Mouse (Mus musculus) MEL (cell line): ENCODE data around the gene Slc30a9. TPM values are rescaled to one million over a fixed set of nuclear protein-coding genes. Genes with fewer than 3 reads are reported as not detected.

Source experiments
- DNase-seq: peaks from one replicate; pipeline ENCODE4 v3.0.0; 2011; ENCODE audit warnings: low read depth, low spot score
- H3K27ac ChIP-seq: 2 replicates; pipeline ENCODE4 v1.5.1; 2012; ENCODE audit warnings: low read depth, mild to moderate bottlenecking, control low read depth, low read length, moderate library complexity; ENCODE audit not compliant: control insufficient read depth
- H3K27me3 ChIP-seq, 2 experiments: fragments of 150-350 bp in 1 of 2; sonication (generic) in 1 of 2; 2 replicates each; pipeline ENCODE4 v1.6.1; 2012; ENCODE audit warnings: low read length in 2 of 2, mild to moderate bottlenecking in 2 of 2, improper control_type of control experiment in 1 of 2, moderate library complexity in 1 of 2; ENCODE audit not compliant: insufficient read depth in 2 of 2, control insufficient read depth in 1 of 2
- H3K36me3 ChIP-seq, 2 experiments: 2 replicates each; pipeline ENCODE4 v1.6.1; 2012 to 2014; ENCODE audit warnings: low read length in 2 of 2, improper control_type of control experiment in 1 of 2, inconsistent platforms in 1 of 2, mild to moderate bottlenecking in 1 of 2; ENCODE audit not compliant: insufficient read depth in 2 of 2, control insufficient read depth in 1 of 2
- H3K4me1 ChIP-seq, 2 experiments: fragments of 150-350 bp in 1 of 2; sonication (generic) in 1 of 2; 2 replicates each; pipeline ENCODE4 v1.6.1; 2012; ENCODE audit warnings: low read length in 2 of 2, improper control_type of control experiment in 1 of 2, mild to moderate bottlenecking in 1 of 2; ENCODE audit not compliant: insufficient read depth in 2 of 2, control insufficient read depth in 1 of 2
- H3K4me3 ChIP-seq, 2 experiments: fragments of 150-350 bp in 1 of 2; sonication (generic) in 1 of 2; 2 replicates each; pipeline ENCODE4 v1.5.1; 2012; ENCODE audit warnings: low read depth in 2 of 2, low read length in 2 of 2, mild to moderate bottlenecking in 2 of 2, moderate library complexity in 2 of 2, control low read depth in 1 of 2, improper control_type of control experiment in 1 of 2; ENCODE audit not compliant: control insufficient read depth in 1 of 2, insufficient read depth in 1 of 2
- H3K79me2 ChIP-seq: 2 replicates; pipeline ENCODE4 v1.6.1; 2012; ENCODE audit warnings: mild to moderate bottlenecking, low read length, moderate library complexity; ENCODE audit not compliant: control insufficient read depth, poor library complexity, insufficient read depth
- H3K9ac ChIP-seq: 2 replicates; pipeline ENCODE4 v1.6.1; 2012; ENCODE audit warnings: low read depth, mild to moderate bottlenecking, control low read depth, low read length, moderate library complexity; ENCODE audit not compliant: control insufficient read depth, poor library complexity, severe bottlenecking
- H3K9me3 ChIP-seq: fragments of 150-350 bp; sonication (generic); replicated peaks from 2 replicates; pipeline ENCODE4 v1.6.1; 2012; ENCODE audit warnings: mild to moderate bottlenecking, low read length, improper control_type of control experiment, moderate library complexity; ENCODE audit not compliant: insufficient read depth
- BHLHE40 ChIP-seq: IDR thresholded peaks from 2 replicates; pipeline ENCODE4 v1.6.1; 2012; ENCODE audit warnings: low read depth, mild to moderate bottlenecking, inconsistent platforms, low read length, improper control_type of control experiment, borderline replicate concordance
- CHD1 ChIP-seq: IDR thresholded peaks from 2 replicates; pipeline ENCODE4 v1.6.1; 2012; ENCODE audit warnings: low read depth, mild to moderate bottlenecking, inconsistent platforms, low read length, improper control_type of control experiment
- CTCF ChIP-seq, 3 experiments: IDR thresholded peaks in 2 of 3; conservative IDR thresholded peaks in 1 of 3; 2 replicates each; pipeline ENCODE4 v1.5.1; 2011 to 2012; ENCODE audit warnings: low read length in 3 of 3, low read depth in 2 of 3, mild to moderate bottlenecking in 2 of 3, improper control_type of control experiment in 1 of 3, inconsistent platforms in 1 of 3, mixed read lengths in 1 of 3, moderate library complexity in 1 of 3; ENCODE audit not compliant: control insufficient read depth in 1 of 3, insufficient read depth in 1 of 3, poor library complexity in 1 of 3, severe bottlenecking in 1 of 3
- E2F4 ChIP-seq: IDR thresholded peaks from 2 replicates; pipeline ENCODE4 v1.6.1; 2011; ENCODE audit warnings: low read depth, low read length, improper control_type of control experiment, borderline replicate concordance
- ELF1 ChIP-seq: IDR thresholded peaks from 2 replicates; pipeline ENCODE4 v1.6.1; 2014; ENCODE audit warnings: low read depth, mild to moderate bottlenecking, inconsistent platforms, low read length, improper control_type of control experiment, moderate library complexity
- GATA1 ChIP-seq: IDR thresholded peaks from 2 replicates; pipeline ENCODE4 v1.6.1; 2011; ENCODE audit warnings: low read depth, low read length, improper control_type of control experiment
- KAT2A ChIP-seq: conservative IDR thresholded peaks from 2 replicates; pipeline ENCODE4 v1.6.1; 2012; ENCODE audit warnings: low read depth, low read length, improper control_type of control experiment, inconsistent platforms
- MAFK ChIP-seq: IDR thresholded peaks from 2 replicates; pipeline ENCODE4 v1.6.1; 2011; ENCODE audit warnings: low read depth, mild to moderate bottlenecking, low read length, improper control_type of control experiment, borderline replicate concordance
- MAZ ChIP-seq: IDR thresholded peaks from 2 replicates; pipeline ENCODE4 v1.6.1; 2012; ENCODE audit warnings: low read depth, mild to moderate bottlenecking, inconsistent platforms, low read length, improper control_type of control experiment
- MEF2A ChIP-seq: IDR thresholded peaks from 2 replicates; pipeline ENCODE4 v1.6.1; 2014; ENCODE audit warnings: low read depth, mild to moderate bottlenecking, inconsistent platforms, low read length, improper control_type of control experiment; ENCODE audit not compliant: poor library complexity, insufficient replicate concordance, severe bottlenecking; ENCODE audit errors: extremely low read depth
- MYB ChIP-seq: IDR thresholded peaks from 2 replicates; pipeline ENCODE4 v1.6.1; 2011; ENCODE audit warnings: mild to moderate bottlenecking, low read depth, low read length, improper control_type of control experiment
- POLR2A ChIP-seq, 2 experiments: IDR thresholded peaks; 2 replicates each; pipeline ENCODE4 v1.6.1; 2011 to 2012; ENCODE audit warnings: low read length in 2 of 2, mild to moderate bottlenecking in 2 of 2, control low read depth in 1 of 2, improper control_type of control experiment in 1 of 2, low read depth in 1 of 2, moderate library complexity in 1 of 2; ENCODE audit not compliant: control insufficient read depth in 1 of 2, insufficient read depth in 1 of 2, poor library complexity in 1 of 2
- POLR2AphosphoS2 ChIP-seq: IDR thresholded peaks from 2 replicates; pipeline ENCODE4 v1.6.1; 2011; ENCODE audit warnings: low read length, improper control_type of control experiment
- POLR2AphosphoS5 ChIP-seq: IDR thresholded peaks from 2 replicates; pipeline ENCODE4 v1.6.1; 2012; ENCODE audit warnings: low read depth, borderline replicate concordance, mild to moderate bottlenecking, inconsistent platforms, low read length, moderate library complexity, mixed read lengths
- RCOR1 ChIP-seq: IDR thresholded peaks from 2 replicates; pipeline ENCODE4 v1.6.1; 2012; ENCODE audit warnings: low read depth, mild to moderate bottlenecking, inconsistent platforms, low read length, improper control_type of control experiment
- SIN3A ChIP-seq: IDR thresholded peaks from 2 replicates; pipeline ENCODE4 v1.6.1; 2012; ENCODE audit warnings: low read length, improper control_type of control experiment, inconsistent platforms
- TAL1 ChIP-seq: IDR thresholded peaks from 2 replicates; pipeline ENCODE4 v1.6.1; 2012; ENCODE audit warnings: mild to moderate bottlenecking, inconsistent platforms, low read length, moderate library complexity, mixed read lengths
- TBP ChIP-seq: IDR thresholded peaks from 2 replicates; pipeline ENCODE4 v1.8.0; 2011; ENCODE audit warnings: low read depth, low read length, improper control_type of control experiment
- TCF12 ChIP-seq: IDR thresholded peaks from 2 replicates; pipeline ENCODE4 v1.6.1; 2014; ENCODE audit warnings: low read depth, mild to moderate bottlenecking, inconsistent platforms, low read length, improper control_type of control experiment, moderate library complexity
- USF1 ChIP-seq: IDR thresholded peaks from 2 replicates; pipeline ENCODE4 v1.6.1; 2014; ENCODE audit warnings: low read depth, mild to moderate bottlenecking, inconsistent platforms, low read length, improper control_type of control experiment, moderate library complexity
- ZMIZ1 ChIP-seq: IDR thresholded peaks from 2 replicates; pipeline ENCODE4 v1.6.1; 2012; ENCODE audit warnings: low read depth, mild to moderate bottlenecking, inconsistent platforms, low read length, improper control_type of control experiment, moderate library complexity
- ZNF384 ChIP-seq: IDR thresholded peaks from 2 replicates; pipeline ENCODE4 v1.6.1; 2012; ENCODE audit warnings: low read depth, mild to moderate bottlenecking, inconsistent platforms, low read length, improper control_type of control experiment
- polyA plus RNA-seq, 2 experiments: library from polyadenylated mRNA; stranded (reverse) in 1 of 2; unstranded in 1 of 2; fragments of >175 nt in 1 of 2; fragments of >200 nt in 1 of 2; gene quantifications; 2 replicates each; pipeline versions ENCODE4 v1.2.1 to v1.2.4; 2012; ENCODE audit warnings: low replicate concordance in 2 of 2, low read depth in 1 of 2; ENCODE audit not compliant: insufficient read length in 2 of 2, insufficient read depth in 1 of 2, missing spikeins in 1 of 2
- total RNA-seq: library from RNA; depleted of rRNA; stranded (reverse); fragments of 300-350 nt; gene quantifications from 2 replicates; pipeline ENCODE4 v1.2.3, GENCODE M21; 2012

The Slc30a9 gene
- total and polyA plus RNA-seq, 3 experiments: 20.2 to 284 (median 37.6) TPM

DNA sequence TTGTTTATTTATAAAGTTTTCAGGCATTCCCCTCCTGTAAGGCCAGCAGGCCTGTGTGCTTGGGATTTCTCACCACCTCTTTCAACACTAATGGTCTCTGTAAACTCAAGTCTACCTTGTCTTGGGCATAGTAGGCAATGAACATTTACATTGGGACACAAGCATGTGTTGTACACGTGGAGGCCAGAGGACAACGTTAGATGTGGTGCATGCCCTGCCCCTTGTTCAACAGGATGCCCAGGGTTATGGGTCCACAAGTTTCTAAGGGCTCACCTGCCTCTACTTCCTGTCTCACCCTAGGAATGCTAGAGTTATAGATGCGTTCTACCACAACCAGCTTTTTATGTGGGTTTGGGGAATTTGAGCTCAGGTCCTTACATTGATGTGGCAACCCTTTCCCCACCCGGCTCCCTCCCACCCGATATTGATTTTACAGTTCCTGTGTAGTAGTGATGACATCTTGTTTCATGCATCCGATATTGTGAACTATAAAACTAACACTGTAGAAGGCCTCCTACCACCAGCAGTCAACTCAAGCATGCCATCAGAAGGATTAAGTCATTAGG, 6.8 kb upstream of the Slc30a9 start:
- no peaks in the 10 kb centered on the region for H3K27me3 ChIP-seq
- no peaks in the 10 kb centered on the region for H3K9me3 ChIP-seq
- no peak overlapping the region for H3K27ac ChIP-seq
- no peak overlapping the region for H3K9ac ChIP-seq
- no peak for DNase-seq
- H3K79me2 ChIP-seq: no peaks in the 10 kb centered on the region
- H3K4me1 ChIP-seq: peaks cover 9 to 19% of the 10 kb centered on the region in 2 experiments; a peak in 3 of 4 replicates
- H3K4me3 ChIP-seq: no peak overlapping the region
- H3K36me3 ChIP-seq: peaks cover 0 to 25% of the 10 kb centered on the region in 2 experiments; a peak in 3 of 4 replicates
- no peak for TF ChIP-seq USF1
- TF ChIP-seq CTCF (IDR thresholded peaks at IDR 0.05 in 2 of 3, conservative IDR thresholded peaks at IDR 0.05 in 1 of 3; ENCODE audit: control insufficient read depth in 1 of 3, insufficient read depth in 1 of 3, low read depth in 2 of 3, low read length in 3 of 3, poor library complexity in 1 of 3, severe bottlenecking in 1 of 3): no peak
- TF ChIP-seq E2F4: no peak
- no peak for TF ChIP-seq MEF2A
- TF ChIP-seq MAZ: no peak
- no peak for TF ChIP-seq ZMIZ1
- TF ChIP-seq BHLHE40: no peak

DNA sequence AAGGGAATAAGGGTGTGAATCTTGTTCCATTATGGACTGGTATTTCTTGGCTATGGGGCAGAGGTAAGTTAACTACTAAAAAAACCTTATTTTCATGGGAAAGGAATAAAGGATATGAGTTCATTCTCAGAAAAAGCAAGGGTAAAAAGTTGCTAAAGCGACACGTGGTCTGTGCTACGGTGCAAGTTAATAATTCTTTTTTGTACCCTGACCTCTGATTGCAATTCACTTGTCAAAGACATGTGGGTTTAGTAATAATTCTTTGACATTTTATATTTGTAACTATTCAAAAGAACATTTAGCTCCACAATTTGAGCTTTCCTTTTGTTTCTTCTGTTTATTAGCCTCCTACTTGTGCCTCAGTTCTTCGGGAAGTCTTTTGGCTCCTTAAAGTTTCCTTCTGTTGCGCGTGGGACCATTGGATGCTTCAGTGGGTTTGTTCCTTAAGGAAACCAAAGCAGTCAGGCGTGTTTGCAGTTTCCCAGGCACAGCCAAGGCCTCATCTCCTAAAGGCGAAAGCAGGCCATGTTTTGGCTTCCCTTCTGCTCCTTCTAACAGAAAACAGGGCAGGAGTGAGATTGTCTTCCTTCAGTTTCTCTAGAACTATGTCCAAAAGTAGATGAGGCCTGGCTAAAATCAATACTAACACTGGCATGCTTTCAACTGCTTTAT, 5.7 kb upstream of the Slc30a9 start:
- no peak overlapping the region for H3K4me3 ChIP-seq
- H3K27me3 ChIP-seq: no peaks in the 10 kb centered on the region
- H3K4me1 ChIP-seq: peaks cover 9 to 19% of the 10 kb centered on the region in 2 experiments; a peak in 3 of 4 replicates
- peaks cover 0 to 25% of the 10 kb centered on the region in 2 experiments; a peak in 2 of 4 replicates for H3K36me3 ChIP-seq
- TF ChIP-seq KAT2A: no peak
- peak; percentile 6; the same call in 1 of the 2 replicates for TF ChIP-seq ZNF384
- no peak for TF ChIP-seq MYB
- no peak overlapping the region for H3K27ac ChIP-seq
- H3K9me3 ChIP-seq: no peaks in the 10 kb centered on the region
- DNase-seq: no peak
- H3K79me2 ChIP-seq: no peaks in the 10 kb centered on the region
- no peak overlapping the region for H3K9ac ChIP-seq

DNA sequence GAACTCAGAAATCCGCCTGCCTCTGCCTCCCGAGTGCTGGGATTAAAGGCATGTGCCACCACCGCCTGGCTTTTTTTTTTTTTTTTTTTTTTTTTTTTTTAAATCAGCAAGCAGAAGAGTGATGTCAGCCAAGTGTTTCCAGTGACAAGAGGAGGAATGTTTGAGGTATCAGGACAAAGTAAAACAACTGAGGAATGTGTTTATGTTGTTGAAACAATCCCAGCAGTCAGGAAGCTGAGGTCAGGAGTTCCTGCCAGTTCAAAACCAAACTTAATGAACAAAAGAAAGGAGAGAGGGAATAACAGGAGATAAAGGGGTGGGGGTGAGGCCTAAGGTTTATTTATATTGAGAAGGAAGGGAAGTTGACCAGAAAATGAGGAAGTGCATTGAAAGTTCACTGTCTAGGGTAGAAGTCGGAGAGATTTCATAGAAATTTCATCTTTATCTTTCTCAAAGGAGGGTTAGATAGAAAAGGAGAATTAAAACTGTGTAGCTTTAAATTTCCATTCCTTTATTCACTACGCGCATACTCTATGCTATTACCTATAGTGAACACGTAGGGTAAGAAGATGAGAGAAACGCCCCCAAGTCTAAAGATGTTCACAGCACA, 4.9 kb upstream of the Slc30a9 start:
- DNase-seq: peak; percentile 74
- Histone ChIP-seq H3K36me3 (peaks cover 0 to 25% of the 10 kb centered on the region in 2 experiments; a peak in 2 of 4 replicates), H3K27me3 (no peaks in the 10 kb centered on the region), H3K4me3 (peak overlapping the region; percentile 23 to 25; a peak in 2 of 4 replicates), H3K9ac (peak overlapping the region; percentile 38; the same call in 1 of the 2 replicates), H3K27ac (peak overlapping the region; percentile 93), H3K9me3 (no peaks in the 10 kb centered on the region), H3K4me1 (peaks cover 9 to 19% of the 10 kb centered on the region in 2 experiments; a peak in 3 of 4 replicates), H3K79me2 (peaks cover under 1% of the 10 kb centered on the region; the same call in 1 of the 2 replicates)
- TF ChIP-seq GATA1 (peak; percentile 56), USF1 (no peak), TCF12 (no peak; the same call in 1 of the 2 replicates), POLR2AphosphoS5 (no peak), TBP (no peak), BHLHE40 (no peak), SIN3A (no peak), TAL1 (no peak), POLR2AphosphoS2 (no peak), MAFK (no peak), RCOR1 (peak; percentile 88), CTCF (IDR thresholded peaks at IDR 0.05 in 2 of 3, conservative IDR thresholded peaks at IDR 0.05 in 1 of 3; ENCODE audit: control insufficient read depth in 1 of 3, insufficient read depth in 1 of 3, low read depth in 2 of 3, low read length in 3 of 3, poor library complexity in 1 of 3, severe bottlenecking in 1 of 3) (no peak), CHD1 (no peak), POLR2A (IDR thresholded peaks at IDR 0.05; ENCODE audit: control insufficient read depth in 1 of 2, insufficient read depth in 1 of 2, low read depth in 1 of 2, low read length in 2 of 2, poor library complexity in 1 of 2) (no peak), ELF1 (peak; percentile 33; the same call in 1 of the 2 replicates)
